Comparison of ENCODE assay signal across 11 mouse cellular contexts in the genomic region with DNA sequence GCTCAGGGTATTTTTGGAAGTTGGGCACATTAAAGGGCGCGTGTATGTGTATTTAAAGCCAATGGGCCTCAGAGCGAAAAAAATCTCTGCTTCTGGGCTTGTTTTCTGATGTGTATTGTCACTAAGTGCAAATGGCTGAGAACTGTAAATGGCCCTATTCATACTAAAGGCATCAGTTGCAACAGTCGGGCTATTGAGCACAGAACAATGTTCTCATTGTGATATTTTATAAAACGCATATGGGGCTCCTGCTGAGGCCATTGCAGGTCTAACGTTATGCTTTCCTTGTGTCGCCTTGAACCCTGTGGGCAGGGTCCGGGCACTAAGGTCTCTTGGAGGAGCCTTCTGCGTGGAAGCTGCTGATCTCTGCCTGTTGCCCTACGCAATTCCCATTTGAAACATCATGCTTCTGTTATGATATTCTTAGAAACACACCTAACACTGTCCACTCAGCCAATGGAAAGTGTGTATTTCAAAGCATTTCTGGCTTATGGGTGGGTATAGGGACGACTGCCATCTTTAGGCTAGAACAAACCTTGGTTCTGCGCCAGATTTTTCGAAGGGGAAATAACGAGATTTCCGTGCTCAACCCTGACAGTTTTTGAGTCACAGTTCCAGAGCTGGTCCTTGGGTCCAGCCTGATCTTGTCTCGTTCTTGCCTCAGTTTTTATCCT. TPM values are rescaled to one million over a fixed set of nuclear protein-coding genes. Genes with fewer than 3 reads are reported as not detected.
A peak's percentile ranks its signal among the peaks of the same experiment; 100 is the strongest.
DNase-seq lines count a peak whose midpoint lies in the region; ATAC-seq lines count a peak whose summit lies in the region.
"Had no signal": no experiment of that assay in that cellular context is flagged by ENCODE, and none has a peak within 500 bp of the region (broad histone marks: within the 10 kb centered on the region; RNA-seq: fewer than 3 reads in every experiment).

No protein-coding gene starts in this region.

- H3K36me3 ChIP-seq in heart, embryonic 15.5 days: no peaks in the 10 kb centered on the region
- no peaks in the 10 kb centered on the region for H3K36me3 ChIP-seq in intestine, embryonic 15.5 days
- no peaks in the 10 kb centered on the region for H3K36me3 ChIP-seq in stomach, embryonic 15.5 days

- no peak overlapping the region for H3K9ac ChIP-seq in heart, embryonic 15.5 days
- no peak overlapping the region for H3K9ac ChIP-seq in intestine, embryonic 15.5 days
- H3K9ac ChIP-seq in stomach, embryonic 15.5 days: no peak overlapping the region

- H3K27ac ChIP-seq in heart, embryonic 15.5 days: no peak overlapping the region
- no peak overlapping the region for H3K27ac ChIP-seq in intestine, embryonic 15.5 days
- no peak overlapping the region for H3K27ac ChIP-seq in stomach, embryonic 15.5 days

- WGBS in heart, embryonic 15.5 days: 36% methylated on average over 16 of the region's 16 CpGs
- 44% methylated on average over 16 of the region's 16 CpGs for WGBS in intestine, embryonic 15.5 days
- WGBS in stomach, embryonic 15.5 days: 41% methylated on average over 16 of the region's 16 CpGs

- H3K4me2 ChIP-seq in heart, embryonic 15.5 days: peak overlapping the region; percentile 56
- H3K4me2 ChIP-seq in intestine, embryonic 15.5 days (replicated peaks): peak overlapping the region; percentile 44; the same call in 1 of the 2 replicates
- H3K4me2 ChIP-seq in stomach, embryonic 15.5 days: peak overlapping the region; percentile 49; the same call in 1 of the 2 replicates

- 0 out of 2 replicates have a peak overlapping the region, but pooled peaks have one; percentile 28 for H3K4me3 ChIP-seq in heart, embryonic 15.5 days
- no peak overlapping the region for H3K4me3 ChIP-seq in intestine, embryonic 15.5 days (replicated peaks)
- 0 out of 2 replicates have a peak overlapping the region, but pooled peaks have one; percentile 6 for H3K4me3 ChIP-seq in stomach, embryonic 15.5 days (replicated peaks)

- ATAC-seq in heart, embryonic 15.5 days (replicated peaks; ENCODE audit: insufficient number of reproducible peaks, insufficient read depth, low FRiP score, low read depth): no peak
- ATAC-seq in intestine, embryonic 15.5 days: no peak
- no peak for ATAC-seq in stomach, embryonic 15.5 days (ENCODE audit: insufficient read depth, low FRiP score, low read depth)

- H3K9me3 ChIP-seq in heart, embryonic 15.5 days (replicated peaks): no peaks in the 10 kb centered on the region; the same call in 1 of the 2 replicates
- no peaks in the 10 kb centered on the region for H3K9me3 ChIP-seq in intestine, embryonic 15.5 days
- no peaks in the 10 kb centered on the region for H3K9me3 ChIP-seq in stomach, embryonic 15.5 days

- no peak for DNase-seq in heart, postnatal 10 days
- peak; percentile 41 to 57 for DNase-seq in right cerebral cortex, postnatal 36 days (ENCODE audit: low spot score in 2 of 2)
- no peak for DNase-seq in right cerebral cortex, postnatal 25 days
- no peak for DNase-seq in spleen, postnatal 14 days (ENCODE audit: low spot score in 2 of 2)
- DNase-seq in kidney, adult 18-20 months: no peak

- H3K4me1 ChIP-seq in heart, embryonic 15.5 days (replicated peaks): peaks cover 25% of the 10 kb centered on the region
- H3K4me1 ChIP-seq in intestine, embryonic 15.5 days (replicated peaks): peaks cover 9% of the 10 kb centered on the region
- peaks cover 9% of the 10 kb centered on the region; the same call in 1 of the 2 replicates for H3K4me1 ChIP-seq in stomach, embryonic 15.5 days

- intact Hi-C loops in heart, postnatal 10 days (cut with DNase I): loop anchor here (1.0 to 5.0 kb wide), 2 partner anchors 57 to 156 kb away; no protein-coding TSS in a partner anchor

- H3K27me3 ChIP-seq in heart, embryonic 15.5 days: peaks cover 69% of the 10 kb centered on the region
- H3K27me3 ChIP-seq in intestine, embryonic 15.5 days (replicated peaks): peaks cover 49% of the 10 kb centered on the region
- H3K27me3 ChIP-seq in stomach, embryonic 15.5 days (replicated peaks): peaks cover 53% of the 10 kb centered on the region

RNA-seq across cellular contexts. Expression of gene Gm9837, which starts 0.8 kb away (rescaled TPM):
- not detected in 2 replicates for polyA plus RNA-seq in heart, embryonic 15.5 days (2015; fragmentation: Nextera tagmentation; extraction: Ambion mirVana)
- total RNA-seq in heart, postnatal 10 days (2021): not detected
- not detected in 2 replicates for polyA plus RNA-seq in intestine, embryonic 15.5 days (2015; fragmentation: Nextera tagmentation; extraction: Ambion mirVana)
- not detected in 2 replicates for polyA plus RNA-seq in stomach, embryonic 15.5 days (2015; fragmentation: Nextera tagmentation; extraction: Ambion mirVana)
- total RNA-seq: ES-E14; left cerebral cortex, postnatal 36 days had no signal
- polyA plus RNA-seq: spleen, adult 2 months had no signal

RNA-seq across cellular contexts. Expression of gene Gm9945, which starts 10.5 kb away (rescaled TPM):
- not detected in 2 replicates for polyA plus RNA-seq in heart, embryonic 15.5 days (2015; fragmentation: Nextera tagmentation; extraction: Ambion mirVana)
- not detected for total RNA-seq in heart, postnatal 10 days (2021)
- polyA plus RNA-seq in intestine, embryonic 15.5 days (2015; fragmentation: Nextera tagmentation; extraction: Ambion mirVana): not detected in 2 replicates
- not detected in 2 replicates for polyA plus RNA-seq in stomach, embryonic 15.5 days (2015; fragmentation: Nextera tagmentation; extraction: Ambion mirVana)
- total RNA-seq: ES-E14 had no signal
- polyA plus RNA-seq: spleen, adult 2 months had no signal

RNA-seq across cellular contexts. Expression of gene Sowaha, which starts 10.6 kb away (rescaled TPM):
- 0.34 and 0.48 TPM in 2 replicates for polyA plus RNA-seq in heart, embryonic 15.5 days (2015; fragmentation: Nextera tagmentation; extraction: Ambion mirVana)
- total RNA-seq in heart, postnatal 10 days (2021): under 1 TPM; 0.10 TPM
- polyA plus RNA-seq in intestine, embryonic 15.5 days (2015; fragmentation: Nextera tagmentation; extraction: Ambion mirVana): 0.56 and 0.57 TPM in 2 replicates
- polyA plus RNA-seq in stomach, embryonic 15.5 days (2015; fragmentation: Nextera tagmentation; extraction: Ambion mirVana): 0.85 and 2.0 TPM in 2 replicates

RNA-seq across cellular contexts. Expression of gene Shroom1, which starts 12.4 kb away (rescaled TPM):
- polyA plus RNA-seq in heart, embryonic 15.5 days (2015; fragmentation: Nextera tagmentation; extraction: Ambion mirVana): 2.5 and 2.6 TPM in 2 replicates
- total RNA-seq in heart, postnatal 10 days (2021): under 1 TPM; 0.55 to 0.69 TPM
- polyA plus RNA-seq in intestine, embryonic 15.5 days (2015; fragmentation: Nextera tagmentation; extraction: Ambion mirVana): 1.3 and 1.5 TPM in 2 replicates
- 1.3 and 1.6 TPM in 2 replicates for polyA plus RNA-seq in stomach, embryonic 15.5 days (2015; fragmentation: Nextera tagmentation; extraction: Ambion mirVana)

RNA-seq across cellular contexts. Expression of gene Gm10447, which starts 12.5 kb away (rescaled TPM):
- polyA plus RNA-seq in heart, embryonic 15.5 days (2015; fragmentation: Nextera tagmentation; extraction: Ambion mirVana): 0.16 TPM in 1 of 2 replicates, not detected in the other
- total RNA-seq in heart, postnatal 10 days (2021): under 1 TPM in 1 of 2 experiments, not detected in 1; 0.10 TPM
- 0.10 TPM in 1 of 2 replicates, not detected in the other for polyA plus RNA-seq in intestine, embryonic 15.5 days (2015; fragmentation: Nextera tagmentation; extraction: Ambion mirVana)
- polyA plus RNA-seq in stomach, embryonic 15.5 days (2015; fragmentation: Nextera tagmentation; extraction: Ambion mirVana): 0.14 and 0.19 TPM in 2 replicates
- total RNA-seq: ES-E14 had no signal

Comparison
In these comparisons a context has a peak if more than half of its experiments do, and no peak if none do; other contexts are left out.
1. DNase-seq: peak in right cerebral cortex, postnatal 36 days (2 of 2); none in heart, postnatal 10 days (0 of 2), right cerebral cortex, postnatal 25 days (single experiment), spleen, postnatal 14 days (0 of 2) and kidney, adult 18-20 months (single experiment).
2. Peak in every context shown above with its lines, with median percentiles within 50 percentile points of each other: H3K4me2 ChIP-seq.